Mouse (Mus musculus) liver, adult (tissue): ENCODE measurements around the gene Cst12.
"Not testable (repeated sequence)": the region's sequence is repeated elsewhere in the genome, so short reads cannot be mapped to it uniquely, and the experiment has no call there.

Experiments
- GATA4 ChIP-seq: IDR thresholded peaks from 2 replicates; pipeline ENCODE4 v1.6.1; 2014; ENCODE audit warnings: mild to moderate bottlenecking, low read length; ENCODE audit not compliant: insufficient replicate concordance

Gene Cst12

DNA sequence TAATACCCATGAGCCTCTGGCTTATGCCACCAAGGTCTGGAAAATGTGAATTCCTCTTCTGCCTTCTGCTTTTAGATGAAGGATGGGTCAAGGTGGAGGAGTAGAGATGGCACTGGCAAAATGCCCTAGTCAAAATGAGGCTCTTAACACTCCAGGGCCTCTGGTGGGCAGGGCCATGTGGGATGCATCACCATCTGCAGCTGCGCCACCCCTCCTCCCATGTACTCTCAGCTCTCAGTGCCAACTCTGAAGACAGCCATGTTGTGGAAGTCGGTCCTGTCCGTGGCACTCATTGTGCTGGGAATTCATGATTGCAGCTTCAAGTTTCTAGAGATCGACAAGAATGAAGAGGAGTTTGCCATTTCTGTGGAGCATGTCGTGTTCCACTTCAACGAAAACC lies at the start of gene Cst12:
Cst12 (plus strand) TSS at position 220 of the 400 bp plus-strand sequence.
- TF ChIP-seq GATA4, result no peak

DNA sequence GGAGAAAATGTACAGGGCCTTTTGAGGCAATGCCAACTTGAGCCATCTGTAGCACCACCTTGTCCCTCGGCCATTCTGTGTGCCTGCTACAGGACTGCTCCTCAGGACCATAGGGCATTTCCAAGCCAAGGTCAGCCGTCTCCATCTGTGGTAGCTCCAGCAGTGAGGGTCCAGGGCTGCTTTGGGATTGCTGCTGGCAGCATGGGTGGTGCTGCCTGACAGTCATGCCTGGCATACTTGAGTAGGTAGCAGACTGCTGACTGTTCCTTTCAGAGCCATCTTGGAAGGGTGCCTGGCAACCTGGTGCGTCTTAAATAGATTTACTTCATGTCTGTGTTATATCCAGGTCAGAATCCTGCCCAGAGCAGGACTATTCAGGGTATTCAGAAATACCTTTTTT lies 46.2 kb upstream of the Cst12 start:
- TF ChIP-seq GATA4, result no peak

DNA sequence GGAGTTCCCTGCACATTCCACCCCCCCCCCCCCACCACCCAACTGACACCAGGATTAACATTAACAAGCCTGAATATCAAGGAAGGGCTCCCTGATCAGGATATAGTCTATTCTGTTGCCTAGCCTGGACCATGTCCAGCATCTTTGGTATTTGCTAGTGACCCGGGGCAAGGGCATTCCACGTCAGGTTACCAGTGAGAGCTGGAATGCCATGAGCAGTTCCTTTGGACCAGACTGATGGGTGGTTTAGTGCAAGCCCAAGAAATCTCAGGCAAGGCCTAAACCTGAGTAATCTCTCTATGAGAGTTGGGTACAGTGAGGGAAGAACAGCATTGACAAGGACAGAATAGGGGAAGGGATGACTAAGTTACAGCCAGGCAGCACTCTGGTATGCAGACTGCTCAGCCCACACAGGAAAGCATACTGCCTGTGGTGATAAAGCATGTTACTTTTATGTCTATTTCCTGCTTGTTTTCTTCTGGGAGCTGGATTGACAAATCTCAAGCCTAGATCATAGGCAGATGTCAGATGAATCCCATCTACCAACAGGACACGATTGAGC lies 45.2 kb upstream of the Cst12 start:
- TF ChIP-seq GATA4, result no peak

DNA sequence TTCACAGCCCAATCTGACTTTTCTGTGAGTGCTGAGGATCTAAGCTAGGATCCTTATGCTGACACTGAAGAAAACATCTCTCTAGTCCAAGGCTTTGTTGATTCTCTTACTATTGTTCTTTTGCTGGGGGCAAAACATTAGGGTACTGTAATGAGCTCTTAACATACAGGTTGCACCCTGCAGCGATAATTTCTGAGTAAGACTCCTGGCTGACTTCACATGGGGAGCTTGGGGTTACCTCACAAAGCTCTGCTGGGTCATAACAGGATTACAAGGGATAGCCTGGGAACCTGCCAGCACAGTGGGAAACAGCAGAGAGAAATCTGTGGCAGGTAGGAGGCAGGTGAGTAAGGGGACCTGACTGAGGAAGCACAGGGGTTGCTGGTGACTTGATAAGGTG lies 39.1 kb upstream of the Cst12 start, which contains the start of gene Cstl1:
Cstl1 (plus strand) TSS at position 301 of the 400 bp plus-strand sequence.
- no peak for TF ChIP-seq GATA4

GRCm38 (mm10) chr2:148751893-148752813 lies 37.0 kb upstream of the Cst12 start:
- no peak for TF ChIP-seq GATA4

DNA sequence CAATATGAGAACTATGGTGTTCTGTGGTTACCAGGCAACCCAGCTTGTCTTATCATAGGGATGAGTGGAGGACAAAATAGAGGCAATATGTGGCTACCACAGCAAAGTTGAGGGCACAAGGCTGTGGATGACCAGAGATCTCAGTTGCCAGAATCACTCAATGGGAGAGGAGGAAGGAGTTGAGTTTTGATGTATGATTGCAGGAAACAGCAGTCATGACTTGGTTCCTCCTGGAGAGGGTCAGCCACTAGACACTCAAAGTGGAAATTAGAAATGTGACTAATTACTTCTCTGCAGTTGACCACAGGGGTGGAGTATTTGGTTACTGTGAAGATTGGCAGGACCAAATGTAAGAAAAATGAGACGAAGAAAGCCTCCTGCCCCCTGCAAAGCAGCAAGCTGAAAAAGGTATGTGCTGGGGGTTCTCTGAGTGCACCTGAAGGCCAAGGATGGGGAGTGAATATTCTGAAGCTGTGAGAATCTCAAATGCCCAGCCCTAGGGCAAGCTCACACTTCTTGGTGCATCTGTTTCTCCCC lies 34.8 kb upstream of the Cst12 start:
- TF ChIP-seq GATA4, result no peak

GRCm38 (mm10) chr2:148763648-148764388 lies 25.3 kb upstream of the Cst12 start:
- TF ChIP-seq GATA4, result no peak

GRCm38 (mm10) chr2:148771397-148771796 lies 17.8 kb upstream of the Cst12 start, which contains the start of gene Cst11:
TSS of gene Cst11 (minus strand) at chr2:148771497.
- TF ChIP-seq GATA4, result not testable (repeated sequence)

- no peak for TF ChIP-seq GATA4
Observed at GRCm38 (mm10) chr2:148781709-148782108, 7.5 kb upstream of the Cst12 start, which contains the start of gene 8030411F24Rik. TSS of gene 8030411F24Rik (plus strand) at chr2:148782009.

DNA sequence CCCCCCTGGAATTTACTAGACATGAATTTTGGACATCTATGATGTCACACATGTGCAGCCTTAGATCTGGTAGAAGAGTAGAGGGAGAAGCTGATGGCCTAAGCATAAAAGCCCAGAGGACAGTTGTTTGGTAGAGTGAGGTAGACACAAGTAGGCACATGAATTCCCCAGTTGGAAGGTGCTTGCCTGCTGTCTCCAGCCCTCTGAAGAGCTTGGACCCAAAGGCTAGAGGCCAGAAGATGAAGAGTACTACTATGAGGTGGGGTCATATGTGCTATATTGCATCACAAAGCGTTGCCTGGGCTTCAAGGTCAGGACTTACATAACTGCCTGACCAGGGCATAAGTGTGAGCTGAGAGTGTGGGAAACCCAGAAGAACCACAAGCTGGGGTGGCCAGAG lies 9.3 kb downstream of the Cst12 start, which contains the start of gene Cst8:
Cst8 (plus strand) TSS at position 301 of the 400 bp plus-strand sequence.
- TF ChIP-seq GATA4, result no peak

DNA sequence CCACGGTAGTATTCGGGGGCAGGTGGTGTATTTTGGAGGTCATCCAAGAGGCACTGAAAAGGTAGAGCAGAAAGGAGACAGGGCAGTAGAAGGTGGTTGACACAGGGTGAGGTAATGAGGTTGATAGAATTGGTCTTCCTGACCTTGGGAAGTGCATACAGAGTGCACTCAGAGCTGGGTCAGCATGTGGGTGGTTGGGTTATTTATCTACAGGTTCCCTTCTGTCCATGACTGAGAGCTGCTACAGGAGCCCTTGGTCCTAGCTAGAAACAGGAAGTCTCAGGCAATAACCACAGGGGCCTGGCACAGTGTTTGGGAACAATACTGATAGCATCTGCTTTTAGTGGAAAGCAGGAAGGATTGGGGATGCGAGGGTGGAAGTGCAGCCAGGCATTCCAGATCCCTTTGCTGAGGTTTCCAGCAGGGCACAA lies 12.3 kb downstream of the Cst12 start:
- no peak for TF ChIP-seq GATA4

DNA sequence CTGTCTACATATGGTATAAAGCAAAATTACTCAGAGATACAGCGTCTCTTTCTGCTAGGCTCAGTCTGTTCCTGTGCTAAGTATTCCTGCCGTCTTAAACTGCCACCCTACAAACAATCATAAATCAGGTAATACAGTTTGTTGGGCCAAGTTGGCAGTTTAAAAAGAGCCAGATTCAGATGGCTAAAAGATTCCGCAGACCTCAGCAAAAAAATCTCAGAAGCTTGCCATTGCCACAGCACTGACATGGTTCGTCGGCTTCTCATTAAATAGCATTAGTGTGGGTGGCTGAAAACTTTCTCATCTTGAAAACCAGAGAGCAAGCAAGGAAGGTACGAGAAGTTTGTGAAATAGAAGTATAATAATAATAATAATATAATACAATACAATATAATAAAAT lies 17.5 kb downstream of the Cst12 start:
- no peak for TF ChIP-seq GATA4

- no peak for TF ChIP-seq GATA4
Observed at GRCm38 (mm10) chr2:148819909-148820308, 30.7 kb downstream of the Cst12 start, which contains the start of gene Cst13. TSS of gene Cst13 (plus strand) at chr2:148820081.

DNA sequence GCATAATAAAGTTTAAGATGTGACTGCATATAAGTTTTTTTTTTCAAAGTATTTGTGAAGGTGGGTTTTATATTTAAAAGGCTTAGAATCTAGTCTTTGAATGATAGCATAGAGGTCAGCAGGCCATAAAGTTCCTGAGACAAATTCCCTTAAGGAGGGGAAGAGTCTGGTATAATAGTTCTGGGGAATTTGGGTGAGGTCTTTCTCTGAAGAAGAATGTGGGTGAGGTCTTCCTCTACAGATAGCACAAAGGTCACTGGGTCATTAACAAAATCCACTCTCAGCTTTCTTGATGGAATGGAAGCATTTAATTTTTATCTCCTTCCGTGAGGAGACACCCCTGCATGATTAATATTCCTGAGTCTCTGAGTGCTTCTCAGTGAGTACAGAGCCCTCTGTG lies 36.8 kb downstream of the Cst12 start:
- TF ChIP-seq GATA4, result no peak

- no peak for TF ChIP-seq GATA4
Observed at GRCm38 (mm10) chr2:148834912-148835311, 45.8 kb downstream of the Cst12 start, which contains the start of gene Cst9. TSS of gene Cst9 (plus strand) at chr2:148835147.
